Mouse (Mus musculus) MEL (cell line): ENCODE measurements at regions not wholly inside any gene's neighbourhood (a gene's known extent, or its start where the extent isn't known, plus 50 kb on each side); places are given as distances from the start of the nearest gene placed in this dataset.

Experiments used
- CTCF ChIP-seq, 3 experiments: IDR thresholded peaks in 2 of 3; conservative IDR thresholded peaks in 1 of 3; 2 replicates each; pipeline ENCODE4 v1.5.1; 2011 to 2012; ENCODE audit warnings: low read length in 3 of 3, low read depth in 2 of 3, mild to moderate bottlenecking in 2 of 3, improper control_type of control experiment in 1 of 3, inconsistent platforms in 1 of 3, mixed read lengths in 1 of 3, moderate library complexity in 1 of 3; ENCODE audit not compliant: control insufficient read depth in 1 of 3, insufficient read depth in 1 of 3, poor library complexity in 1 of 3, severe bottlenecking in 1 of 3
- EP300 ChIP-seq, 2 experiments: IDR thresholded peaks; 2 replicates each; pipeline ENCODE4 v1.6.1; 2011; ENCODE audit warnings: improper control_type of control experiment in 2 of 2, low read length in 2 of 2, low read depth in 1 of 2, mild to moderate bottlenecking in 1 of 2
- KAT2A ChIP-seq: conservative IDR thresholded peaks from 2 replicates; pipeline ENCODE4 v1.6.1; 2012; ENCODE audit warnings: low read depth, low read length, improper control_type of control experiment, inconsistent platforms
- MAFK ChIP-seq: IDR thresholded peaks from 2 replicates; pipeline ENCODE4 v1.6.1; 2011; ENCODE audit warnings: low read depth, mild to moderate bottlenecking, low read length, improper control_type of control experiment, borderline replicate concordance
- MAX ChIP-seq: IDR thresholded peaks from 2 replicates; pipeline ENCODE4 v1.6.1; 2011; ENCODE audit warnings: low read length, improper control_type of control experiment
- POLR2A ChIP-seq, 2 experiments: IDR thresholded peaks; 2 replicates each; pipeline ENCODE4 v1.6.1; 2011 to 2012; ENCODE audit warnings: low read length in 2 of 2, mild to moderate bottlenecking in 2 of 2, control low read depth in 1 of 2, improper control_type of control experiment in 1 of 2, low read depth in 1 of 2, moderate library complexity in 1 of 2; ENCODE audit not compliant: control insufficient read depth in 1 of 2, insufficient read depth in 1 of 2, poor library complexity in 1 of 2
- TCF12 ChIP-seq: IDR thresholded peaks from 2 replicates; pipeline ENCODE4 v1.6.1; 2014; ENCODE audit warnings: low read depth, mild to moderate bottlenecking, inconsistent platforms, low read length, improper control_type of control experiment, moderate library complexity
- USF1 ChIP-seq: IDR thresholded peaks from 2 replicates; pipeline ENCODE4 v1.6.1; 2014; ENCODE audit warnings: low read depth, mild to moderate bottlenecking, inconsistent platforms, low read length, improper control_type of control experiment, moderate library complexity
- ZC3H11A ChIP-seq: IDR thresholded peaks from 2 replicates; pipeline ENCODE4 v1.6.1; 2012; ENCODE audit warnings: low read depth, mild to moderate bottlenecking, inconsistent platforms, low read length, improper control_type of control experiment

GRCm38 (mm10) chr17:60180646-60181045 lies 1167.5 kb upstream of the Nudt12 start:
- TF ChIP-seq POLR2A (IDR thresholded peaks at IDR 0.05; ENCODE audit: control insufficient read depth in 1 of 2, insufficient read depth in 1 of 2, low read depth in 1 of 2, low read length in 2 of 2, poor library complexity in 1 of 2), result no peak
- TF ChIP-seq USF1, result no peak
- no peak for TF ChIP-seq KAT2A
- TF ChIP-seq CTCF (IDR thresholded peaks at IDR 0.05 in 2 of 3, conservative IDR thresholded peaks at IDR 0.05 in 1 of 3; ENCODE audit: control insufficient read depth in 1 of 3, insufficient read depth in 1 of 3, low read depth in 2 of 3, low read length in 3 of 3, poor library complexity in 1 of 3, severe bottlenecking in 1 of 3), result no peak
- TF ChIP-seq EP300 (IDR thresholded peaks at IDR 0.05; ENCODE audit: low read depth in 1 of 2, low read length in 2 of 2), result no peak
- no peak for TF ChIP-seq MAX
- no peak for TF ChIP-seq MAFK
- no peak for TF ChIP-seq TCF12
- TF ChIP-seq ZC3H11A, result no peak
